Mouse (Mus musculus) brain, adult 2 months (tissue): ENCODE results near the gene Vgf.

Experiments
- DNase-seq: peaks from one replicate; pipeline ENCODE4 v3.0.0; 2011; ENCODE audit warnings: low read depth, low spot score

The Vgf gene

GRCm38 (mm10) chr5:137072079-137072960, 46.1 kb downstream of the Vgf start, which contains the start of gene Serpine1:
Gene Serpine1 (minus strand): TSS chr5:137072268.
- peak; percentile 87 for DNase-seq

- DNase-seq = no peak
These were observed 46.9 kb downstream of the Vgf start for GRCm38 (mm10) chr5:137073141-137073540.

DNA sequence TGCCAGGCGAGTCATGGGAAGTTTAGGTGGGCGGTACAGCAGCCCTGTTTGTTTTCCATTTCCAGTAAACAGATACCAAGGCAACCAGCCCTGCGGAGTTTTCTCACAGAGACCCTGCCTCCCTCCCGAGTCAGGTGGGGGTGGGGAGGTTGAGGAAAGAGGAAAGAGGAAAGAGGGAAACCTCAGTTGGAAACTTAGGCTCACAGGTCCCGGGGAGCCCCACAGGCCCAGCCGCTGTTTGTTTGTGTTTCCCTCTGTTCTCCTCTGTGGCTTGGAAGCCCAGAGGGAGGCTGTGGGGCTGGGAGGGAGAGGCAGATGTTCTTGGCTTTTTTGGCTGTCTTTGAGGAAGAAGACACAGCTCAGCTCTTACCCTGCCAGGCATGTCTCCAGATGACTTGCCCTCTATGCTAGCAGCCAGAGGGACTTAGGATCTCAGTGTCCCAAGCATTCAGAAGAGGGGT, 48.0 kb downstream of the Vgf start:
- DNase-seq = peak; percentile 56

GRCm38 (mm10) chr5:137075726-137076125, 49.5 kb downstream of the Vgf start:
- DNase-seq = peak; percentile 66

- DNase-seq = peak; percentile 71
These were observed 50.2 kb downstream of the Vgf start for GRCm38 (mm10) chr5:137076191-137076930.

DNA sequence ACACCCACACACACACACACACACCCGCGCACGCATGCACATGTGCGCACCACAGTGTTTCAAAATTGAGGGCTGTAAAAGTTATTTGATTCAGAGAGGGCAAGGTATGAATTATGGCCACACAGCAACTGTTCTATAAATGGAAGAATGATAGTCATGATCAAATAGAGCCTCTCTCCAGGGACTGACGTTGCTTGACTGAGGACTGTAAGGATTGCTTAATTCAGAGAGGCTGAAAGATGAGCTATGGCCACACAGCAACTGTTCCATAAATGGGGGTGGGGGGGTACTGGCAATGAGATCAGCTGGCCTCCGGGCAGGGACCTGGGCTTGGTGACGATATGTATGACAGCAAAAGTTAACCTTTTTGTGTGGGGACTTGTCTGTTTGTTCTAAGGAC, 51.0 kb downstream of the Vgf start:
- no peak for DNase-seq

DNA sequence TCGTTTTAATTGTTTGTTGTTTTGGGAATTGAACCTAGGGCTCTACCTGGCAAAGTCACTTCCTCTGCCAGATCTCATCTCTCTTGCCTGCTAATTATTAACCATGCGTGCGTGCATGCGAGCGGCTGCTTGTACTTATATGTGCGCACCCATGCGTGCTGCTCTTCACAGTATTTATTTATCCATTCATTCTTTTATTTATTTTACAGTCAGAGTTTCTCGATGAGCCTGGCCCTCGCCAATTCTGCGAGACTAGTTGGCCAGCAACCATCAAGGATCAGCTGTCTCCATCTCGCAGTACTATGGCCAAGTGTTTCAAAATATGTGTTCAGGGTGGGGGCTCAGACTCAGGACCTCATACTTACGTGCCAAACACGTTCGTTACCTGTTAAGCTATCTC, 51.8 kb downstream of the Vgf start:
- no peak for DNase-seq

GRCm38 (mm10) chr5:137078616-137079015, 52.4 kb downstream of the Vgf start:
- no peak for DNase-seq

GRCm38 (mm10) chr5:137079849-137080248, 53.7 kb downstream of the Vgf start:
- peak; percentile 41 for DNase-seq
